Mouse (Mus musculus): ENCODE results near the gene Map4k3.

GRCm38 (mm10) chr17:80676859-80677535 is 51.3 kb downstream of the Map4k3 start:
- TF ChIP-seq CTCF (conservative IDR thresholded peaks at IDR 0.05; ENCODE audit: low read length): no peak
- TF ChIP-seq POU5F1 (IDR thresholded peaks at IDR 0.05; ENCODE audit: borderline replicate concordance, low read length): no peak
- no peak for TF ChIP-seq NANOG (IDR thresholded peaks at IDR 0.05; ENCODE audit: borderline replicate concordance, low read length)
